Mouse (Mus musculus) left cerebral cortex, postnatal 10 days (tissue): ENCODE data around the gene Megf11. TPM values are rescaled to one million over a fixed set of nuclear protein-coding genes. Genes with fewer than 3 reads are reported as not detected.
A peak's percentile ranks its signal among the peaks of the same experiment; 100 is the strongest.
"Not testable (repeated sequence)": the region's sequence is repeated elsewhere in the genome, so short reads cannot be mapped to it uniquely, and the experiment has no call there.

Experiments
- DNase-seq, 2 experiments: peaks; one replicate each; pipeline ENCODE4 v3.0.0; 2021 to 2022; ENCODE audit warnings: low spot score in 2 of 2, mixed read lengths in 1 of 2; ENCODE audit errors: extremely low spot score in 1 of 2
- intact Hi-C: fragments of 180-260 bp; cut with DNase I; formaldehyde crosslinking; loops from one replicate; pipeline ENCODE4 v1.15.1; 2025
- total RNA-seq, 2 experiments: library from RNA; stranded (reverse); gene quantifications; 2 replicates each; pipeline ENCODE4 v1.2.3; 2021

Megf11 gene
- total RNA-seq, 2 experiments from 2014 or later = 7.3 to 9.1 TPM

GRCm38 (mm10) chr9:64452769-64453168, 67.3 kb downstream of the Megf11 start:
- DNase-seq = no peak
- intact Hi-C loops = no loop called here

- DNase-seq = no peak
- intact Hi-C loops = no loop called here
Measured at GRCm38 (mm10) chr9:64454196-64454595, 68.8 kb downstream of the Megf11 start.

- DNase-seq = no peak
- intact Hi-C loops = no loop called here
Measured at GRCm38 (mm10) chr9:64455910-64456309, 70.5 kb downstream of the Megf11 start.

- intact Hi-C loops = no loop called here
Measured at GRCm38 (mm10) chr9:64457596-64457995, 72.2 kb downstream of the Megf11 start.

GRCm38 (mm10) chr9:64461568-64462308, 76.3 kb downstream of the Megf11 start:
- no peak for DNase-seq
- intact Hi-C loops = no loop called here

More at GRCm38 (mm10) chr9:64457596-64457995, 72.2 kb downstream of the Megf11 start:
- DNase-seq = no peak

GRCm38 (mm10) chr9:64462870-64463269, 77.4 kb downstream of the Megf11 start:
- intact Hi-C loops = no loop called here

GRCm38 (mm10) chr9:64466090-64466489, 80.7 kb downstream of the Megf11 start:
- intact Hi-C loops = no loop called here
- DNase-seq = no peak

More at GRCm38 (mm10) chr9:64462870-64463269, 77.4 kb downstream of the Megf11 start:
- no peak for DNase-seq

GRCm38 (mm10) chr9:64466564-64466963, 81.1 kb downstream of the Megf11 start:
- intact Hi-C loops = no loop called here
- no peak for DNase-seq

- intact Hi-C loops = no loop called here
- DNase-seq = no peak
Measured at GRCm38 (mm10) chr9:64470806-64471205, 85.4 kb downstream of the Megf11 start.

GRCm38 (mm10) chr9:64471336-64471735, 85.9 kb downstream of the Megf11 start:
- intact Hi-C loops = no loop called here
- DNase-seq = no peak

GRCm38 (mm10) chr9:64472165-64472564, 86.7 kb downstream of the Megf11 start:
- DNase-seq = no peak
- intact Hi-C loops = no loop called here

- no peak for DNase-seq
- intact Hi-C loops = no loop called here
Measured at GRCm38 (mm10) chr9:64472743-64473142, 87.3 kb downstream of the Megf11 start.

GRCm38 (mm10) chr9:64473170-64473569, 87.7 kb downstream of the Megf11 start:
- intact Hi-C loops = no loop called here
- DNase-seq = no peak

- intact Hi-C loops = no loop called here
- peak in 1 of 2 experiments; percentile 34 for DNase-seq
Measured at GRCm38 (mm10) chr9:64473695-64474094, 88.3 kb downstream of the Megf11 start.

GRCm38 (mm10) chr9:64474142-64474541, 88.7 kb downstream of the Megf11 start:
- DNase-seq = no peak
- intact Hi-C loops = no loop called here

GRCm38 (mm10) chr9:64475942-64476341, 90.5 kb downstream of the Megf11 start:
- intact Hi-C loops = no loop called here

GRCm38 (mm10) chr9:64477397-64477796, 92.0 kb downstream of the Megf11 start:
- intact Hi-C loops = not testable (repeated sequence)

More at GRCm38 (mm10) chr9:64475942-64476341, 90.5 kb downstream of the Megf11 start:
- DNase-seq = no peak

GRCm38 (mm10) chr9:64482126-64482525, 96.7 kb downstream of the Megf11 start:
- intact Hi-C loops = no loop called here

More at GRCm38 (mm10) chr9:64477397-64477796, 92.0 kb downstream of the Megf11 start:
- DNase-seq = not testable (repeated sequence)

GRCm38 (mm10) chr9:64487377-64487776, 102.0 kb downstream of the Megf11 start:
- DNase-seq = no peak
- intact Hi-C loops = no loop called here

More at GRCm38 (mm10) chr9:64482126-64482525, 96.7 kb downstream of the Megf11 start:
- DNase-seq = no peak

- intact Hi-C loops = no loop called here
- peak in 1 of 2 experiments; percentile 20 for DNase-seq
Measured at GRCm38 (mm10) chr9:64494647-64495046, 109.2 kb downstream of the Megf11 start.
